Mouse (Mus musculus) Patski (cell line): ENCODE measurements around the gene Scd2. TPM values are rescaled to one million over a fixed set of nuclear protein-coding genes. Genes with fewer than 3 reads are reported as not detected.
A peak's percentile ranks its signal among the peaks of the same experiment; 100 is the strongest.

ENCODE experiments used
- ATAC-seq: fragments of 100-300 bp; one replicate; pipeline ENCODE4 v1.8.0; 2021
- CTCF ChIA-PET: fragments of 350-600 bp; sonication (Branson Sonifier 250); formaldehyde crosslinking; loops from one replicate; lab custom pipeline; 2022; ENCODE audit warnings: inconsistent platforms; lab: Charles Lee
- POLR2A ChIA-PET: fragments of 350-600 bp; sonication (Branson Sonifier 250); formaldehyde crosslinking; loops from one replicate; lab custom pipeline; 2022; ENCODE audit warnings: antibody characterized with exemption, inconsistent platforms; lab: Charles Lee
- DNase-seq: peaks from one replicate; pipeline ENCODE4 v3.0.0-alpha.2; 2011; ENCODE audit warnings: low read depth, low spot score
- H3K27me3 ChIP-seq: fragments of 371-371 bp; one replicate; pipeline ENCODE4 v1.5.1; 2021
- CTCF ChIP-seq: fragments of 100-300 bp; IDR thresholded peaks from one replicate; pipeline ENCODE4 v1.5.1; 2021
- in situ Hi-C: fragments of 300-500 bp; cut with MboI; formaldehyde crosslinking; loops from 3 replicates; pipeline ENCODE4 v1.11.1; 2018; ENCODE audit warnings: low pct_unique_long_range_greater_than_20kb, mixed read lengths
- polyA plus RNA-seq: library from polyadenylated mRNA; unstranded; gene quantifications from one replicate; pipeline ENCODE4 v1.2.3, GENCODE M21; 2021

The Scd2 gene
- polyA plus RNA-seq, 1 experiment from 2014 or later, result 152 TPM

DNA sequence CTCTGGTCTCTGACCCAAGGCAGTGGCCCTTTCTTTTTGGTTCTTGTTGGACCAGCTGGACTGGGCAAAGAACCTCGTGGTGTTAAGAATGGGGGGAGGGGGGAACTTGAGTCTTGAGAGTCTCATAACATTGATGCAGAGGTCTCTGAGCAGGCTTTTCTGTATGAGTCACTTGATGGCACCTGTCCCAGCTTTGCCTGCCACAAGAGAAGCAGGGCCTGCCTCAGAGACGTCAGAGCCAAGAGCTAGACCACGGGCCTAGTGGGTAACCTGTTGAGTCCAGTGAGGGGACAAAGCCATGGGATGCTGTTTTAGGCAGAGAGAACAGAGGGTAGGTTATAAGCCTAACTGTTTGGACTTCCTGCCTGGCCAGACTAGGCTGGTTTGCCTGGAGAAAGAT, 1.8 kb downstream of the Scd2 start:
- no peak for TF ChIP-seq CTCF
- POLR2A ChIA-PET, result interaction anchor here (0.7 kb wide), 1 partner anchor 50 kb away, joined by 3 read pairs; no protein-coding TSS in a partner anchor
- ATAC-seq (peak; percentile 15), DNase-seq (no peak)
- CTCF ChIA-PET, result interaction anchor here (0.8 to 3.3 kb wide), 8 partner anchors 10 to 123 kb away, joined by 3 to 21 read pairs (median 3); no protein-coding TSS in a partner anchor
- no peaks in the 10 kb centered on the region for H3K27me3 ChIP-seq
- in situ Hi-C loops, result loop anchor here (5.0 kb wide), 3 partner anchors 48 to 122 kb away; partner anchors contain the start of gene Pkd2l1

DNA sequence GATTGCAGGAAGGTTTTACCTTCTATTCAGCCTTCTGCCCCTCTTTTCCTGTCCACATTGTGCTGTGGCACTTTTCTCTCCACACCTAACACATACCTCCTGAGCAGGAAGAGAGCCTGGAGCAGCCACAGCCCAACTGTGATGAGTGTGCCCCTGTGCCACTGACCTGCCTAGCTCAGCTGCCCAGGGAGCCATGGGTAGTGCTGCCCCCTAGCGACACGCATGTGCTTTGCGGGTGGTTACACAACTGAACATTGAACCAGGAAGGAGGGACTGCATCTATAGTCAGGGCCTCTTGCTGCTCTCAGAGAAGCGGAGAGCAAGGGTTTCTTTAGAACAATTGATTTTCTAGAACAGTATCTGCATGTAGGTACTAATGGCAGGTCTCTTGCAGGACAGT, 2.3 kb downstream of the Scd2 start:
- H3K27me3 ChIP-seq, result no peaks in the 10 kb centered on the region
- ChIA-PET POLR2A (no interaction called here), CTCF (interaction anchor here (0.9 to 3.3 kb wide), 7 partner anchors 10 to 123 kb away, joined by 3 to 21 read pairs (median 3); no protein-coding TSS in a partner anchor)
- in situ Hi-C loops, result loop anchor here (5.0 kb wide), 3 partner anchors 48 to 122 kb away; partner anchors contain the start of gene Pkd2l1
- ATAC-seq, result peak; percentile 18
- TF ChIP-seq CTCF, result peak; percentile 96
- DNase-seq, result no peak

DNA sequence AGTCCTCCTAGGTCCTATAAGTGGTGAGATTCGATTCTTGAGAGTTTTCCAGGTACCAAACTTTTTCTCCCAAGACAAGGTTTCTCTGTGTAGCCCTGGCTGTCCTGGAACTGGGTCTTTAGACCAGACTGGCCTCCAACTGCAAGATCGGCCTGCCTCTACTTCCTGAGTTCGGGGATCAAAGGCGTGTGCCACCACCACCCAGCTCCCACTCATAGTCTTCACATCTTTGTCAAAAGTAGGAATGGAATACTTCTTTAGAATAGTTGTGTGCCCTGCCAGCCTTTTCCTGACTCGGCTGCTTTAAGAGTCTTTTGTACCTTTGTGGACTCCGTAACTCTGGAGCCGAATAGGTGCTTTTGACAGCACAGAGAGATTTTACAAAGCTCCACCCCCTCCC, 2.7 kb downstream of the Scd2 start:
- H3K27me3 ChIP-seq, result no peaks in the 10 kb centered on the region
- ATAC-seq (no peak), DNase-seq (no peak)
- in situ Hi-C loops, result loop anchor here (5.0 kb wide), 3 partner anchors 49 to 121 kb away; partner anchors contain the start of gene Pkd2l1
- POLR2A ChIA-PET, result no interaction called here
- TF ChIP-seq CTCF, result no peak
- CTCF ChIA-PET, result interaction anchor here (1.1 to 3.3 kb wide), 3 partner anchors 16 to 122 kb away, joined by 3 to 21 read pairs (median 3); no protein-coding TSS in a partner anchor

DNA sequence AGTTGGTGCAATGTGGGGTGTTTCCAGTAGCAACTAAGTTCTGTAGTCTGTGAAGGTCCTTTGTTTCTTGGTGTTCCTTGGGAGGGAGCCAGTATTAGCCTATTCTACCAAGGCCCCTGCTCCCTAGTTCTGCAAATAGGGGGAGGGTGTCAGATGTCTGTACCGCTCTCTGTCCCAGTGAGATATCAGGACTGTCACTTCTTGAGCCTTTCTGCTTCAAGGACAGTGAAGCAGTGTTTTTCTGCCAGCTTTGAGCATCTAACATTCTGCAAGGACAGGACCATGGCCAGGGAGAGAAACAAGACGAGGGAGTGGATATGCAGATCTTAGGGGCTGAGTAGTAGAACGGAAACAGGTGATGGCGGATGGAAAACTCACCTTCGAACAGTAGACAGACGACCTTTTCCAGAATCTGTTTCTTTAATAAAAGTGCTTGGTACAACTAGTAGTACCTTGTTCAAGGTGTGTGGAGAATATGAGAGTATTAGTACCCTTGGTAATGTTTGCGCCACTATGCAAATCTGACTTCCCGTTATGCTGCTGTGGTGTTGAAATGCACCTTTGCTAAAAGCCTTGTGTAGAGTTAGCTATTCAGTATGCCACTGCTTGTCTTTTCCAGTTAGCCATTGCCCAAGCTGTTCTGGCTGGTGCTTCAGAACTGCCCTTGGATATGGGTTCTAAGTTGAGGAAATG, 3.7 kb downstream of the Scd2 start:
- ATAC-seq (no peak), DNase-seq (no peak)
- H3K27me3 ChIP-seq, result no peaks in the 10 kb centered on the region
- POLR2A ChIA-PET, result interaction anchor here (1.0 kb wide), 1 partner anchor 50 kb away, joined by 3 read pairs; no protein-coding TSS in a partner anchor
- in situ Hi-C loops, result loop anchor here (5.0 kb wide), 3 partner anchors 50 to 120 kb away; partner anchors contain the start of gene Pkd2l1
- CTCF ChIA-PET, result interaction anchor here (1.1 kb wide), 1 partner anchor 17 kb away, joined by 3 read pairs; no protein-coding TSS in a partner anchor
- no peak for TF ChIP-seq CTCF

DNA sequence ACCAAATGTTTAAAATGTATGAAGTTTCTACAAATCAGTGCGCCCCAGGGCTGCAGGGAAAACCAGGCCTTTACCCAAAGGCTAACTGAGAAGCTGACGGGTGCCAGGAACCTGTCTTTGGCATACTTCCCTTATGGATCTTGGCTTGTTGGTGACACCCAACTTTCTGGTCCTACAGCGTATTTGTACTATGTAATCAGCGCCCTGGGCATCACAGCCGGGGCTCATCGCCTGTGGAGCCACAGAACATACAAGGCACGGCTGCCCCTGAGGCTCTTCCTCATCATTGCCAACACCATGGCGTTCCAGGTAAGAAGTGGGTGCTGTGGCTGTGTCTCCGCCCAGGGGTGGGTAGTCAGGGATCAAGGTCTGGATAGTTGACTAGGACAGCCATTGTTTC, 4.4 kb downstream of the Scd2 start:
- ChIA-PET POLR2A (no interaction called here), CTCF (interaction anchor here (0.5 kb wide), 1 partner anchor 14 kb away, joined by 3 read pairs; no protein-coding TSS in a partner anchor)
- in situ Hi-C loops, result loop anchor here (5.0 kb wide), 3 partner anchors 51 to 119 kb away; partner anchors contain the start of gene Pkd2l1
- ATAC-seq (no peak), DNase-seq (no peak)
- H3K27me3 ChIP-seq, result no peaks in the 10 kb centered on the region
- no peak for TF ChIP-seq CTCF

DNA sequence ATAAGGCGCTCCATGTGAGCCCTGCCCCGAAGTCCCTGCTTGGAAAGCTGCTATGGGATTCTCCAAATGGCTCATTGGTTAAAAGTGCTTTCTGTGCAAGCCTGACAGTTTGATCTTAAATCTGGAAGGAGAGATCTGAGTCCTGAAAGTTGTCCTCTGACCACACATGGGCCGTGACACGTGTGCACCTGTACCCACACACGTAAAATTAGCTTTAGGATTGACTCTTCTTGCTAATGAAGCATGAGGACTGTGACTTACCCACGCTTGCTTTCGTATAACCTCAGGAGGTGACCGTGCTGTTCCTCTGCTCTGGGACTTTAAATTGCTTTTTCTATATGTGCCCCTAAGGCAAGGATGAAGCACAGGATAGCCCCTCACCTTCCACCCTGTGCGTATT, 5.6 kb downstream of the Scd2 start:
- DNase-seq (no peak), ATAC-seq (no peak)
- POLR2A ChIA-PET, result no interaction called here
- TF ChIP-seq CTCF, result no peak
- no peaks in the 10 kb centered on the region for H3K27me3 ChIP-seq
- CTCF ChIA-PET, result no interaction called here
- in situ Hi-C loops, result loop anchor here (5.0 kb wide), 3 partner anchors 52 to 118 kb away; partner anchors contain the start of gene Pkd2l1

DNA sequence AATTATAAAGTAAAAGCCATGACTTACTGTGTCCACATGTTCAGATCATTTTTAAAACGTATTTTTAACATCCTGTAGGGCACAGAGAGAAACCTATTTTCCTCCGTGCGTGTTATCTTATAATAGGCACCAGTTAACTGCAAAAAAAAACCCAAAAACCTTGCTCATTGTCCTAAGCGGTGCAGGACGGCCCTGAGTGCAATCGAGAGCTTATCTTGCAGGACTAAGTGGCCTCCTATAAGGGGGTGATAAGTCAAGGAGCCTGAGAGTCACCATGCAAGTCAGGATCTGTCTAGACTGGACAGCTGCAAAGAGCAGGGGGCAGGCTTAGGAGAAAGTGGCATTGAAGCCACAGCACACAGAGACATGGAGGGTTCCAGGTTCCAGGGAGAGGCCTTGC, 6.4 kb downstream of the Scd2 start:
- ATAC-seq, result no peak

DNA sequence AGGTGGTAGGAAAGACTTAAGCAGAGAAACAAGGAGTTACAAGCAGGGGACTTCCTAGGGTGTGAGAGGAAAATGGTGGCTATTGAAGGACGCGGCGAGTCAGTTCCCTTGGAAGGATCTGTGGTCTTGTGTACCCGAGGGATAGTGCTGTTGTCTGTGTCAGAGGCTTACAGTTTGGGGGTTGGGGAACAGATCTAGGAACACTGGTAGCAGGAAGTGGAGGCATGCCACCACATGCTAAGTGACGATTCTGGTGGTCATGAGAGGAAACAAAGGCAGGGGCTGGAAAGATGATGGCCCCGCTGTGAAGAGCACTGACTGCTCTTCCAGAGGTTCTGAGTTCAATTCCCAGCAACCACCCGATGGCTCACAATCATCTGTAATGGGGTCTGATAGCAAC, 7.0 kb downstream of the Scd2 start:
- H3K27me3 ChIP-seq, result no peaks in the 10 kb centered on the region
- POLR2A ChIA-PET, result no interaction called here
- in situ Hi-C loops, result loop anchor here (5.0 kb wide), 1 partner anchor 57 kb away; no protein-coding TSS in a partner anchor
- no peak for ATAC-seq
- no peak for TF ChIP-seq CTCF
- DNase-seq, result no peak
- CTCF ChIA-PET, result interaction anchor here (0.7 to 1.5 kb wide), 2 partner anchors 33 to 63 kb away, joined by 3 to 4 read pairs; no protein-coding TSS in a partner anchor

More for the DNA sequence above, 6.4 kb downstream of the Scd2 start:
- no peaks in the 10 kb centered on the region for H3K27me3 ChIP-seq
- in situ Hi-C loops, result loop anchor here (5.0 kb wide), 4 partner anchors 53 to 117 kb away; partner anchors contain the start of gene Pkd2l1
- DNase-seq, result no peak
- no peak for TF ChIP-seq CTCF
- ChIA-PET POLR2A (no interaction called here), CTCF (interaction anchor here (0.7 kb wide), 1 partner anchor 63 kb away, joined by 3 read pairs; no protein-coding TSS in a partner anchor)

DNA sequence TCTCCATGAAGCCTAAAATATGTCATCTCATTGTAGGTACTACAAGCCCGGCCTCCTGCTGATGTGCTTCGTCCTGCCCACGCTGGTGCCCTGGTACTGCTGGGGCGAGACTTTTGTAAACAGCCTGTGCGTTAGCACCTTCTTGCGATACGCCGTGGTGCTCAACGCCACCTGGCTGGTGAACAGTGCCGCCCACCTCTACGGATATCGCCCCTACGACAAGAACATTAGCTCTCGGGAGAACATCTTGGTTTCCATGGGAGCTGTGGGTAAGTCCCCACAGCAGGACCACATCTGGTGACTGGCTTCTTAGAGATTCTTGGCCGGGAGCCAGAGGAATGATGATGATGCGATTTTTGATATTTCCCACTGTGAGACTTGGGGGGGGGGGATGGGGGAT, 7.7 kb downstream of the Scd2 start:
- no peak for DNase-seq
- POLR2A ChIA-PET, result no interaction called here
- CTCF ChIA-PET, result interaction anchor here (1.0 to 1.8 kb wide), 5 partner anchors 34 to 156 kb away, joined by 3 to 5 read pairs (median 3); no protein-coding TSS in a partner anchor
- in situ Hi-C loops, result loop anchor here (5.0 kb wide), 1 partner anchor 56 kb away; no protein-coding TSS in a partner anchor
- TF ChIP-seq CTCF, result no peak
- H3K27me3 ChIP-seq, result no peaks in the 10 kb centered on the region
- ATAC-seq, result no peak

DNA sequence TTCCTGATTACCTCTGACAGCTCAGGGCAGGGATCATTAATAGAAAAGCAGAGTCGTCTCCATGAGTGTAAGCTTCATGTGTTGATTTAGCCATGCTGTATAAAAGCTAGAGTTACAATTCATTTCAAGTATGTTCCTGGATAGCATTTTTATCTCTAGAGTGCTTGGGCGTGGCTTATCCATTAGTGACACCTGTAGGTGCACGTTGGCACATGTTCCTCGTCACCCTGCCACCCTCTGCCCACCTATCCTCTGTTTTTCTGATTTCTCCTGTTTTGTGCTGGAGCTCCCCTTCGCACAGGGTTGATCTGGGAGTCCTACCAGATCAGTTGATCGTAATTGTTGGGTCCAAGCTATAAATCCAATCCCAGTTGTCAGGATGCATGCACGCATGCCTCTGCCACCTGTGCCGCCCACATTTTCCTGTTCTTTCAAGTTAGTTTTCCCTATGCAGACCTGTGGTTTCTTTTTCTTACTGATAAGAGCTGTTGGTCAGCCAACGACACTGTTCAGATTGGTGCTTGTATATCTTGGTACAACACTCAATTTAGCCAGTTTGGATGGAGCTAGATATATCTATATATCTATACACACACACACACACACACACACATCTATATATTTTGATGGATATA, 8.3 kb downstream of the Scd2 start:
- in situ Hi-C loops, result loop anchor here (5.0 kb wide), 1 partner anchor 56 kb away; no protein-coding TSS in a partner anchor
- DNase-seq (no peak), ATAC-seq (no peak)
- TF ChIP-seq CTCF, result no peak
- no peaks in the 10 kb centered on the region for H3K27me3 ChIP-seq
- ChIA-PET POLR2A (no interaction called here), CTCF (interaction anchor here (1.0 to 1.8 kb wide), 6 partner anchors 34 to 243 kb away, joined by 3 to 5 read pairs (median 4); no protein-coding TSS in a partner anchor)
